Mouse (Mus musculus): ENCODE data around the gene Lipt2.

- TF ChIP-seq CTCF (IDR thresholded peaks at IDR 0.05; ENCODE audit: control insufficient read depth, insufficient read depth, insufficient read length) (no peak), USF1 (IDR thresholded peaks at IDR 0.05; ENCODE audit: low read depth) (no peak), MYOD1 (IDR thresholded peaks at IDR 0.05; ENCODE audit: control insufficient read depth, insufficient read length, low read depth) (no peak), MYOG (IDR thresholded peaks at IDR 0.05; ENCODE audit: control insufficient read depth, extremely low read depth, insufficient read length) (no peak), CEBPB (IDR thresholded peaks at IDR 0.05; ENCODE audit: low read depth) (no peak)
Measured at GRCm38 (mm10) chr7:100168654-100169053, 9.6 kb downstream of the Lipt2 start.
